Mouse (Mus musculus): ENCODE results near the gene Zfp750. TPM values are rescaled to one million over a fixed set of nuclear protein-coding genes. Genes with fewer than 3 reads are reported as not detected.

The Zfp750 gene
- polyA plus RNA-seq, 1 experiment from 2014 or later = 9.1 TPM

- no peak for ATAC-seq (ENCODE audit: insufficient number of reproducible peaks, insufficient read depth, low FRiP score, low TSS enrichment, low read depth)
- 48% methylated on average over 3 of the region's 3 CpGs for WGBS
These were observed 17.4 kb upstream of the Zfp750 start for GRCm38 (mm10) chr11:121536528-121536927.

GRCm38 (mm10) chr11:121529747-121530146 is 10.6 kb upstream of the Zfp750 start:
- peaks cover 12% of the 10 kb centered on the region for H3K4me1 ChIP-seq
- ATAC-seq (ENCODE audit: insufficient number of reproducible peaks, insufficient read depth, low FRiP score, low TSS enrichment, low read depth) = no peak
- H3K9me3 ChIP-seq = no peaks in the 10 kb centered on the region
- no peak overlapping the region for H3K4me2 ChIP-seq
- no peak overlapping the region for H3K4me3 ChIP-seq
- H3K27ac ChIP-seq = no peak overlapping the region
- 89% methylated on average over 3 of the region's 3 CpGs for WGBS
- H3K36me3 ChIP-seq = no peaks in the 10 kb centered on the region
- H3K9ac ChIP-seq = no peak overlapping the region
- H3K27me3 ChIP-seq = no peaks in the 10 kb centered on the region

More at GRCm38 (mm10) chr11:121536528-121536927, 17.4 kb upstream of the Zfp750 start:
- Histone ChIP-seq H3K9ac (no peak overlapping the region), H3K4me2 (no peak overlapping the region), H3K27ac (no peak overlapping the region), H3K4me3 (no peak overlapping the region), H3K27me3 (no peaks in the 10 kb centered on the region), H3K36me3 (peaks cover 6% of the 10 kb centered on the region; the same call in 1 of the 2 replicates), H3K9me3 (no peaks in the 10 kb centered on the region), H3K4me1 (peaks cover 18% of the 10 kb centered on the region)

GRCm38 (mm10) chr11:121524191-121524590 is 5.1 kb upstream of the Zfp750 start:
- ATAC-seq (ENCODE audit: insufficient number of reproducible peaks, insufficient read depth, low FRiP score, low TSS enrichment, low read depth) = no peak
- Histone ChIP-seq H3K27me3 (no peaks in the 10 kb centered on the region), H3K9ac (no peak overlapping the region), H3K4me3 (no peak overlapping the region), H3K4me2 (no peak overlapping the region), H3K27ac (no peak overlapping the region), H3K9me3 (no peaks in the 10 kb centered on the region), H3K36me3 (no peaks in the 10 kb centered on the region), H3K4me1 (peaks cover 9% of the 10 kb centered on the region)
- WGBS = 82% methylated on average over 7 of the region's 7 CpGs

GRCm38 (mm10) chr11:121522156-121522762 is 3.1 kb upstream of the Zfp750 start:
- peak overlapping the region; percentile 13; the same call in 1 of the 2 replicates for H3K27ac ChIP-seq
- H3K9me3 ChIP-seq = no peaks in the 10 kb centered on the region
- 78% methylated on average over 4 of the region's 4 CpGs for WGBS
- H3K4me2 ChIP-seq = no peak overlapping the region
- no peak for ATAC-seq (ENCODE audit: insufficient number of reproducible peaks, insufficient read depth, low FRiP score, low TSS enrichment, low read depth)
- H3K4me1 ChIP-seq = peaks cover 12% of the 10 kb centered on the region
- no peaks in the 10 kb centered on the region for H3K27me3 ChIP-seq
- no peak overlapping the region for H3K9ac ChIP-seq
- no peaks in the 10 kb centered on the region for H3K36me3 ChIP-seq
- H3K4me3 ChIP-seq = no peak overlapping the region

- Histone ChIP-seq H3K9me3 (no peaks in the 10 kb centered on the region), H3K27ac (no peak overlapping the region), H3K9ac (no peak overlapping the region), H3K4me2 (no peak overlapping the region), H3K36me3 (no peaks in the 10 kb centered on the region), H3K4me3 (no peak overlapping the region), H3K27me3 (no peaks in the 10 kb centered on the region), H3K4me1 (peaks cover 17% of the 10 kb centered on the region)
- no peak for ATAC-seq (ENCODE audit: insufficient number of reproducible peaks, insufficient read depth, low FRiP score, low TSS enrichment, low read depth)
- 77% methylated on average over 2 of the region's 2 CpGs for WGBS
These were observed 1.6 kb upstream of the Zfp750 start for GRCm38 (mm10) chr11:121520761-121521160.

- Histone ChIP-seq H3K27me3 (no peaks in the 10 kb centered on the region), H3K9me3 (no peaks in the 10 kb centered on the region), H3K36me3 (no peaks in the 10 kb centered on the region), H3K27ac (no peak overlapping the region), H3K4me3 (no peak overlapping the region), H3K9ac (no peak overlapping the region), H3K4me2 (peak overlapping the region; percentile 28; the same call in 1 of the 2 replicates), H3K4me1 (peaks cover 19% of the 10 kb centered on the region)
- 80% methylated on average over 7 of the region's 7 CpGs for WGBS
- ATAC-seq (ENCODE audit: insufficient number of reproducible peaks, insufficient read depth, low FRiP score, low TSS enrichment, low read depth) = no peak
These were observed 570 bp upstream of the Zfp750 start for GRCm38 (mm10) chr11:121519703-121520102.

GRCm38 (mm10) chr11:121517687-121518465 is 1.3 kb downstream of the Zfp750 start:
- H3K27ac ChIP-seq = peak overlapping the region; percentile 7; the same call in 1 of the 2 replicates
- WGBS = 77% methylated on average over 17 of the region's 17 CpGs
- peak overlapping the region; percentile 22; the same call in 1 of the 2 replicates for H3K4me2 ChIP-seq

GRCm38 (mm10) chr11:121516906-121517305 is 2.2 kb downstream of the Zfp750 start:
- ATAC-seq (ENCODE audit: insufficient number of reproducible peaks, insufficient read depth, low FRiP score, low TSS enrichment, low read depth) = no peak
- peaks cover 19% of the 10 kb centered on the region for H3K4me1 ChIP-seq
- WGBS = 84% methylated on average over 3 of the region's 3 CpGs

More at GRCm38 (mm10) chr11:121517687-121518465, 1.3 kb downstream of the Zfp750 start:
- Histone ChIP-seq H3K27me3 (no peaks in the 10 kb centered on the region), H3K9me3 (no peaks in the 10 kb centered on the region), H3K4me3 (peak overlapping the region; percentile 10; the same call in 1 of the 2 replicates), H3K4me1 (peaks cover 19% of the 10 kb centered on the region), H3K36me3 (peaks cover 5% of the 10 kb centered on the region; the same call in 1 of the 2 replicates), H3K9ac (no peak overlapping the region)
- ATAC-seq (ENCODE audit: insufficient number of reproducible peaks, insufficient read depth, low FRiP score, low TSS enrichment, low read depth) = no peak

GRCm38 (mm10) chr11:121515996-121516395 is 3.1 kb downstream of the Zfp750 start:
- 0 out of 2 replicates have a peak overlapping the region, but pooled peaks have one; percentile 1 for H3K4me2 ChIP-seq
- H3K4me1 ChIP-seq = peaks cover 19% of the 10 kb centered on the region
- no peaks in the 10 kb centered on the region for H3K9me3 ChIP-seq
- WGBS = 72% methylated on average over 9 of the region's 9 CpGs
- no peak overlapping the region; the same call in 1 of the 2 replicates for H3K27ac ChIP-seq
- H3K27me3 ChIP-seq = no peaks in the 10 kb centered on the region
- no peak overlapping the region for H3K9ac ChIP-seq
- peaks cover 5% of the 10 kb centered on the region; the same call in 1 of the 2 replicates for H3K36me3 ChIP-seq
- no peak for ATAC-seq (ENCODE audit: insufficient number of reproducible peaks, insufficient read depth, low FRiP score, low TSS enrichment, low read depth)
- no peak overlapping the region for H3K4me3 ChIP-seq

More at GRCm38 (mm10) chr11:121516906-121517305, 2.2 kb downstream of the Zfp750 start:
- H3K4me2 ChIP-seq = peak overlapping the region; percentile 22; the same call in 1 of the 2 replicates
- H3K9me3 ChIP-seq = no peaks in the 10 kb centered on the region
- no peak overlapping the region; the same call in 1 of the 2 replicates for H3K9ac ChIP-seq
- no peaks in the 10 kb centered on the region for H3K27me3 ChIP-seq
- H3K27ac ChIP-seq = no peak overlapping the region; the same call in 1 of the 2 replicates
- peaks cover 5% of the 10 kb centered on the region; the same call in 1 of the 2 replicates for H3K36me3 ChIP-seq
- H3K4me3 ChIP-seq = no peak overlapping the region

- Histone ChIP-seq H3K36me3 (peaks cover 5% of the 10 kb centered on the region; the same call in 1 of the 2 replicates), H3K9ac (no peak overlapping the region), H3K9me3 (no peaks in the 10 kb centered on the region), H3K27me3 (no peaks in the 10 kb centered on the region), H3K4me3 (no peak overlapping the region), H3K4me2 (no peak overlapping the region), H3K27ac (no peak overlapping the region), H3K4me1 (peaks cover 7% of the 10 kb centered on the region; the same call in 1 of the 2 replicates)
- 92% methylated on average over 8 of the region's 8 CpGs for WGBS
- ATAC-seq (ENCODE audit: insufficient number of reproducible peaks, insufficient read depth, low FRiP score, low TSS enrichment, low read depth) = no peak
These were observed 6.1 kb downstream of the Zfp750 start for GRCm38 (mm10) chr11:121512896-121513572.

All from embryonic facial prominence, embryonic 13.5 days (tissue).